Mouse (Mus musculus): ENCODE results near the gene Prrg4. TPM values are rescaled to one million over a fixed set of nuclear protein-coding genes. Genes with fewer than 3 reads are reported as not detected.
"Not testable (repeated sequence)": the region's sequence is repeated elsewhere in the genome, so short reads cannot be mapped to it uniquely, and the experiment has no call there.

The Prrg4 gene
- 1 to 10 TPM; 4.2 to 5.5 TPM for total RNA-seq (2021)
- long read RNA-seq, experiment 1, partial matches to known transcripts: 1 of 1 reads
- long read RNA-seq, experiment 1, other reads (novel, unspliced or antisense): 0 of 1 reads
- long read RNA-seq, experiment 2, partial matches to known transcripts: 0 of 1 reads
- long read RNA-seq, experiment 2, other reads (novel, unspliced or antisense): 1 of 1 reads

- peak; percentile 35 to 43 for DNase-seq (ENCODE audit: low spot score in 2 of 2)
Measured at GRCm38 (mm10) chr2:104849276-104849990, at the start of gene Prrg4. Prrg4 (minus strand) TSS chr2:104849876.

GRCm38 (mm10) chr2:104887882-104888566 is 38.3 kb upstream of the Prrg4 start:
- peak; percentile 31 to 50 for DNase-seq (ENCODE audit: low spot score in 2 of 2)

GRCm38 (mm10) chr2:104887331-104887730 is 37.7 kb upstream of the Prrg4 start:
- DNase-seq (ENCODE audit: low spot score in 2 of 2): not testable (repeated sequence)

GRCm38 (mm10) chr2:104886109-104886508 is 36.4 kb upstream of the Prrg4 start:
- no peak for DNase-seq (ENCODE audit: low spot score in 2 of 2)

- DNase-seq (ENCODE audit: low spot score in 2 of 2): no peak
Measured at GRCm38 (mm10) chr2:104878794-104879193, 29.1 kb upstream of the Prrg4 start.

GRCm38 (mm10) chr2:104869101-104869500 is 19.4 kb upstream of the Prrg4 start:
- no peak for DNase-seq (ENCODE audit: low spot score in 2 of 2)

GRCm38 (mm10) chr2:104867282-104867855 is 17.7 kb upstream of the Prrg4 start, which contains the start of gene Ccdc73:
Ccdc73 (plus strand) TSS chr2:104867805.
- DNase-seq (ENCODE audit: low spot score in 2 of 2): no peak

GRCm38 (mm10) chr2:104864176-104864860 is 14.6 kb upstream of the Prrg4 start:
- DNase-seq (ENCODE audit: low spot score in 2 of 2): no peak

- DNase-seq (ENCODE audit: low spot score in 2 of 2): no peak
Measured at GRCm38 (mm10) chr2:104860426-104860825, 10.8 kb upstream of the Prrg4 start.

GRCm38 (mm10) chr2:104859060-104859459 is 9.4 kb upstream of the Prrg4 start:
- DNase-seq (ENCODE audit: low spot score in 2 of 2): no peak

GRCm38 (mm10) chr2:104858083-104858482 is 8.4 kb upstream of the Prrg4 start:
- not testable (repeated sequence) for DNase-seq (ENCODE audit: low spot score in 2 of 2)

- DNase-seq (ENCODE audit: low spot score in 2 of 2): no peak
Measured at GRCm38 (mm10) chr2:104856218-104856617, 6.5 kb upstream of the Prrg4 start.

GRCm38 (mm10) chr2:104855732-104856131 is 6.1 kb upstream of the Prrg4 start:
- DNase-seq (ENCODE audit: low spot score in 2 of 2): no peak

GRCm38 (mm10) chr2:104854836-104855235 is 5.2 kb upstream of the Prrg4 start:
- DNase-seq (ENCODE audit: low spot score in 2 of 2): no peak

GRCm38 (mm10) chr2:104852546-104852945 is 2.9 kb upstream of the Prrg4 start:
- no peak for DNase-seq (ENCODE audit: low spot score in 2 of 2)

GRCm38 (mm10) chr2:104851686-104852085 is 2.0 kb upstream of the Prrg4 start:
- no peak for DNase-seq (ENCODE audit: low spot score in 2 of 2)

GRCm38 (mm10) chr2:104849991-104850359 is 299 bp upstream of the Prrg4 start:
- DNase-seq (ENCODE audit: low spot score in 2 of 2): no peak

GRCm38 (mm10) chr2:104848235-104849161 is 1.2 kb downstream of the Prrg4 start:
- DNase-seq (ENCODE audit: low spot score in 2 of 2): no peak

GRCm38 (mm10) chr2:104847645-104848044 is 2.0 kb downstream of the Prrg4 start:
- DNase-seq (ENCODE audit: low spot score in 2 of 2): no peak

Data from adrenal gland, postnatal 4 days (tissue).